Mouse (Mus musculus) midbrain, postnatal 0 days (tissue): Measurements from ENCODE around the gene Abcg1. TPM values are rescaled to one million over a fixed set of nuclear protein-coding genes. Genes with fewer than 3 reads are reported as not detected.

Source experiments
- ATAC-seq: fragments of 200-750 bp; cut with Nextera tagmentation; 2 replicates; pipeline ENCODE4 v1.8.0; 2017; ENCODE audit warnings: moderate number of reproducible peaks, mild to moderate bottlenecking, moderate TSS enrichment, moderate library complexity; ENCODE audit not compliant: low FRiP score
- DNase-seq: peaks from one replicate; pipeline ENCODE4 v3.0.0-alpha.2; 2015; ENCODE audit warnings: low spot score
- H3K27ac ChIP-seq: fragments of 300-500 bp; sonication (generic); 2 replicates; pipeline ENCODE4 v1.5.1; 2014; ENCODE audit warnings: low read depth, mild to moderate bottlenecking, low read length, mixed read lengths
- H3K27me3 ChIP-seq: fragments of 300-500 bp; sonication (generic); 2 replicates; pipeline ENCODE4 v1.6.1; 2014; ENCODE audit warnings: low read length, control low read depth, mixed read lengths; ENCODE audit not compliant: insufficient read depth
- H3K36me3 ChIP-seq: fragments of 300-500 bp; sonication (generic); 2 replicates; pipeline ENCODE4 v1.6.1; 2014; ENCODE audit warnings: low read length, control low read depth, mixed read lengths; ENCODE audit not compliant: insufficient read depth
- H3K4me1 ChIP-seq: fragments of 300-500 bp; sonication (generic); 2 replicates; pipeline ENCODE4 v1.6.1; 2014; ENCODE audit warnings: mild to moderate bottlenecking, control low read depth, antibody characterized with exemption, low read length, mixed read lengths; ENCODE audit not compliant: insufficient read depth
- H3K4me2 ChIP-seq: fragments of 300-500 bp; sonication (generic); 2 replicates; pipeline ENCODE4 v1.6.1; 2014; ENCODE audit warnings: low read depth, mild to moderate bottlenecking, low read length, mixed read lengths; ENCODE audit not compliant: poor library complexity, severe bottlenecking
- H3K4me3 ChIP-seq: fragments of 300-500 bp; sonication (generic); 2 replicates; pipeline ENCODE4 v1.5.1; 2014; ENCODE audit warnings: low read depth, mild to moderate bottlenecking, low read length, moderate library complexity
- H3K9ac ChIP-seq: fragments of 300-500 bp; sonication (generic); replicated peaks from 2 replicates; pipeline ENCODE4 v1.6.1; 2014; ENCODE audit warnings: mild to moderate bottlenecking, low read length, moderate library complexity, mixed read lengths; ENCODE audit not compliant: poor library complexity, severe bottlenecking
- H3K9me3 ChIP-seq: fragments of 300-500 bp; sonication (generic); 2 replicates; pipeline ENCODE4 v1.6.1; 2016; ENCODE audit warnings: low read length, control low read depth
- CTCF ChIP-seq: IDR thresholded peaks from 2 replicates; pipeline ENCODE4 v1.5.1; 2016; ENCODE audit warnings: antibody characterized with exemption, mild to moderate bottlenecking
- WGBS: fragments of 180-500 bp; shearing (Covaris S2); extraction: QIAGEN DNeasy Blood & Tissue Kit; methylation state at CpG from one replicate; pipeline ENCODE4 v1.1.7; 2014; 5-methylcytosine and 5-hydroxymethylcytosine counted together
- polyA plus RNA-seq: library from polyadenylated mRNA; unstranded; fragments of >200 nt; fragmentation: Nextera tagmentation; extraction: Ambion mirVana; gene quantifications from 2 replicates; pipeline ENCODE4 v1.2.1, GENCODE M21; 2015
- total RNA-seq: library from RNA; depleted of rRNA; stranded (reverse); fragments of >200 nt; gene quantifications from 2 replicates; pipeline ENCODE4 v1.2.3, GENCODE M21; 2014

Gene Abcg1
- total and polyA plus RNA-seq, 2 experiments from 2014 or later: 20.7 to 38.7 TPM

- ATAC-seq: no peak
- TF ChIP-seq CTCF: peak; percentile 87
- 22% methylated on average over 5 of the region's 5 CpGs for WGBS
These were observed 80.9 kb downstream of the Abcg1 start for GRCm38 (mm10) chr17:31138398-31138797.

GRCm38 (mm10) chr17:31142116-31142515 lies 84.6 kb downstream of the Abcg1 start:
- WGBS: 89% methylated on average over 7 of the region's 7 CpGs

More at GRCm38 (mm10) chr17:31138398-31138797, 80.9 kb downstream of the Abcg1 start:
- H3K9me3 ChIP-seq: no peaks in the 10 kb centered on the region
- no peak overlapping the region for H3K4me3 ChIP-seq
- no peak overlapping the region for H3K4me2 ChIP-seq
- H3K27me3 ChIP-seq: no peaks in the 10 kb centered on the region
- peak; percentile 87 for DNase-seq
- no peak overlapping the region for H3K9ac ChIP-seq
- no peak overlapping the region for H3K27ac ChIP-seq
- H3K4me1 ChIP-seq: no peaks in the 10 kb centered on the region
- H3K36me3 ChIP-seq: no peaks in the 10 kb centered on the region

GRCm38 (mm10) chr17:31144040-31145037 lies 86.9 kb downstream of the Abcg1 start, which contains the start of gene Tff2:
Gene Tff2, minus strand, starts transcription at chr17:31144282.
- Histone ChIP-seq H3K4me3 (no peak within 1 kb of the TSS), H3K36me3 (no peaks in the 10 kb centered on the region), H3K9ac (no peak within 1 kb of the TSS), H3K4me2 (no peak within 1 kb of the TSS), H3K9me3 (no peaks in the 10 kb centered on the region), H3K27ac (no peak within 1 kb of the TSS), H3K4me1 (no peaks in the 10 kb centered on the region), H3K27me3 (no peaks in the 10 kb centered on the region)
- DNase-seq: peak; percentile 22
- ATAC-seq: no peak
- no peak for TF ChIP-seq CTCF
- 67% methylated on average over 15 of the region's 15 CpGs for WGBS

More at GRCm38 (mm10) chr17:31142116-31142515, 84.6 kb downstream of the Abcg1 start:
- DNase-seq (no peak), ATAC-seq (no peak)
- Histone ChIP-seq H3K9me3 (no peaks in the 10 kb centered on the region), H3K27me3 (no peaks in the 10 kb centered on the region), H3K4me2 (no peak overlapping the region), H3K27ac (no peak overlapping the region), H3K9ac (no peak overlapping the region), H3K4me1 (no peaks in the 10 kb centered on the region), H3K4me3 (no peak overlapping the region), H3K36me3 (no peaks in the 10 kb centered on the region)
- TF ChIP-seq CTCF: no peak

- Histone ChIP-seq H3K9ac (no peak overlapping the region), H3K4me3 (no peak overlapping the region), H3K27me3 (no peaks in the 10 kb centered on the region), H3K36me3 (no peaks in the 10 kb centered on the region), H3K4me2 (no peak overlapping the region), H3K27ac (no peak overlapping the region), H3K4me1 (no peaks in the 10 kb centered on the region), H3K9me3 (no peaks in the 10 kb centered on the region)
- TF ChIP-seq CTCF: no peak
- ATAC-seq: no peak
- WGBS: 85% methylated on average over 9 of the region's 9 CpGs
- DNase-seq: no peak
These were observed 88.5 kb downstream of the Abcg1 start for GRCm38 (mm10) chr17:31145998-31146397.

GRCm38 (mm10) chr17:31152512-31152911 lies 95.0 kb downstream of the Abcg1 start:
- Histone ChIP-seq H3K27me3 (no peaks in the 10 kb centered on the region), H3K9ac (no peak overlapping the region), H3K4me2 (no peak overlapping the region), H3K9me3 (no peaks in the 10 kb centered on the region), H3K4me3 (no peak overlapping the region), H3K27ac (no peak overlapping the region), H3K4me1 (no peaks in the 10 kb centered on the region), H3K36me3 (no peaks in the 10 kb centered on the region)
- ATAC-seq: no peak
- 22% methylated on average over 5 of the region's 5 CpGs for WGBS
- no peak for DNase-seq
- no peak for TF ChIP-seq CTCF

GRCm38 (mm10) chr17:31152966-31153499 lies 95.6 kb downstream of the Abcg1 start:
- H3K4me2 ChIP-seq: no peak overlapping the region
- H3K4me1 ChIP-seq: no peaks in the 10 kb centered on the region
- DNase-seq (no peak), ATAC-seq (no peak)
- H3K9me3 ChIP-seq: no peaks in the 10 kb centered on the region
- H3K27ac ChIP-seq: no peak overlapping the region
- H3K9ac ChIP-seq: no peak overlapping the region
- no peak for TF ChIP-seq CTCF
- H3K27me3 ChIP-seq: no peaks in the 10 kb centered on the region
- no peak overlapping the region for H3K4me3 ChIP-seq
- 82% methylated on average over 9 of the region's 9 CpGs for WGBS
- no peaks in the 10 kb centered on the region for H3K36me3 ChIP-seq
